Mouse (Mus musculus): ENCODE measurements around the gene Lyrm7.
"Not testable (repeated sequence)": the region's sequence is repeated elsewhere in the genome, so short reads cannot be mapped to it uniquely, and the experiment has no call there.

The Lyrm7 gene

DNA sequence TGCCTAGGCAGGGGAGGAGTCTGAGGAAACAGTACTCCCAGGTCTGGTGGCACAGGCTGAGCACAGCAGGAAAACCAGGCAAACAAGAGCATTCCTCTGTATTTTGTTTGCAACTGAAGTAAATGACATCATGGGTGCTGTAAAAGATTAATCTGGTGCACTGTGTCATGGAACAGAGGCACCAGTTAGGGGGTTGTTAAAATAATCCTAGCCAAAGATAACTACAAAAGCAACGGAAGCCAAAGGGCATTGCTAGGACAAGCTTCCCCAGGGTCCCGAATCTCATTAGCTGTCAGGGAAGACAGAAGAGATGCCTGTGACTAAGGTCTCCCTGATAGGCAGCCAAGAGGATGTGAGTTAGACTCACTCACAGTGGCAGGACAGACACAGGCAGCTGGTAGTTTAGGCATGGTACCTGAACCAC lies 20.3 kb upstream of the Lyrm7 start:
- peak; percentile 75 for DNase-seq (ENCODE audit: low read depth)

DNA sequence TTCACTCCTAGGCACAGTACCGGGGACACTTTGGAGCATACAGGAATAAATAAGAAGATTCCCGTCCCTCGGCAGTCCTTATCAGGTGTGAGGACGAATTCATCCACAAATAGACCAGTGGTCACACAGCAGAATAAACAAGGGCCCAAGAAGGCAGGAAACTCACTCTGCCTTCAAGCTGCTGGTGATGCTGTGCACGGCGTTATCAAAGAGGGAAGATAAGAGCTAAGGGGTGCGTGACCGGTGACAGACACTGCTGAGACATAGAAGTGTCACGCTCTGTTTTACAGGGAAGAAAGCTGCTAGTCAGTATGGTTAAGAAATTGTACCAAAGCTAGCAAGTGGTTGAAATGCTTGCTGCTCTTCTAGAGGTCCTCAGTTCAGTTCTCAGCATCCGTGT lies 19.2 kb upstream of the Lyrm7 start:
- DNase-seq (ENCODE audit: low read depth): no peak

DNA sequence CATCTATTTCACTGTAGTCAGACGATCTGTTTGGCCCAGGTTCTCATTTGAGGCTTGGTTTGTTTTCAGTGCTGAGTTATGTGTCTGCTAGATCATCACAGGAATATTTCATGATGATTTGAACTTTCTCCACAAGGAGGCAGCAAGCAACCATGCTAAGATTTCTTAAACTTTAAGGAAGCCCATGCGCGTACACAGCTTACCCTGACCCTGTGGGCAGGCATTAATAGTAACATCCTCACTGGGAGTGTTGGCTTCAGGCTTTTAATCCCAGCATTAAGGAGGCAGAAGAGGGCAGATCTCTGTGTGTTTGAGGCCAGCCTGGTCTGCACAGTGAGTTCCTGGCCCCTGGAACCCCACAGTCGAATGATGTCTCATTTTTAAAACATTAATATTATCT lies 18.7 kb upstream of the Lyrm7 start:
- no peak for DNase-seq (ENCODE audit: low read depth)

DNA sequence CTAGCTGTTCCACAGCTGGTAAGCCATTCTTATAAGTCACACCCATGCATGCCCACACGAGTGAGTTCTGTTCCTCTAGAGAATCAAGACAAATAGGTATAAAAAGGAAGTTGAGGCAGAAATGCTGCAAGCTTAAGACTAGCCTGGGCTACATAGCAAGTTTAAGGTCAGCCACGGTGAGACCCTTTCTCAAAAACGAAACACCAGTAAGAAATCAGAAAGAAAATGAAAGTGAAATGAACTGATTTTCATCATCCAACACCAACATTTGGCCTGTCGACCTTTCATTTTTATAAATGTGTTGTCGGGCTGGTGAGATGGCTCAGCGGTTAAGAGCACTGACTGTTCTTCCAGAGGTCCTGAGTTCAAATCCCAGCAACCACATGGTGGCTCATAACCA lies 18.2 kb upstream of the Lyrm7 start:
- DNase-seq (ENCODE audit: low read depth): no peak

DNA sequence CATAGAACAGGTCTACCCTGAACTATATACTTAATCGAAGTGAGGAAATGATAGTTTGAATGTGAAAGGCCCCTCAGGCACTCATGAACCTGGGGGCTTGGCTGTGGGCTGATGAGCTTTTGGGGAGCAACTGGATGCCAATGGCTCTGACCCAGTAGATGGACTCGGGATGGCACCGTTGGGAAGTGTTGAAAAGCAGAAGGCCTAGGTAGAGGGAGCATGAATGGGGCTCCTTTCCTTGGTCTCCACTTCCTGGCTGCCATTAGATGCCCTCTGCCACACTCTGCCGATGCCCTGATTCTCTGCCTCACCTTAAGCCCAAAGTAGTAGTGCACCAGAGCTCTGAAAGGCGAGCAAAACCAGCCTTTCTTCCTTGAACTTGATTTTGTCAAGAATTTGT lies 15.3 kb upstream of the Lyrm7 start:
- no peak for DNase-seq (ENCODE audit: low read depth)

DNA sequence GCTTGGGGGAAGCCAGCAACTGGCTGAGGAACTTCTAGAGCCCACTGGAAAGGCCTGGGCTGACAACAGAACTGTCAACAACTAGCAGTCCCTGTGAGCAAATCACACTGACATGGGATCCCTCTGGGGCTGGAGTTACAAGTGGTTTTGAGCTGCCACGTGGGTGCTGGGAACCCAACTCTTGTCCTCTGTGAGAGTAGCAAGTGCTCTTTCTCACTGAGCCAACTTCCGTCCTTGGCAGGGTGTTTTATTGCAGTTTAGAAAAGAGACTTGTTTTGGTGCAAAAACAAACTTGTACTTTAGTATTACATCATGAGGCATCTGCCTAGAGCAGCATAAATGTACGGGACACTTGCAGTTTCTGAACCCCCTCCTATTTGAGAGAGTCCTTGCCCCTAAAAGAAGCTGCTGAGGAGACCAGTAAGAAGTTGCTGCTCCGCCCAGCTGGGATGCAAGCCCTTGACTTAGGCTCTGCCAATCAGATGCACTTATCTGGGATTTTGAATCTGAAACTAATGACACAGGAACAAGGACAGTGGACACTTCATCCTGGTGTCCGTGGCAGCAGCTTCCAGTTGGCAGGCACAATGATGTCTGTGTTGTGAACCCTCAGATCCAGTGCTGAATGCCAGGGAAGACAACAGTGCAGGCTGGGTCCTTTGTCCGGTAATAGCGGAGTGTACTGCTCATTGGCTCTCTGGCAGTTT lies 11.3 kb upstream of the Lyrm7 start:
- DNase-seq (ENCODE audit: low read depth): no peak

- DNase-seq (ENCODE audit: low read depth): no peak
Observed at GRCm38 (mm10) chr11:54869318-54869717, 8.6 kb upstream of the Lyrm7 start.

DNA sequence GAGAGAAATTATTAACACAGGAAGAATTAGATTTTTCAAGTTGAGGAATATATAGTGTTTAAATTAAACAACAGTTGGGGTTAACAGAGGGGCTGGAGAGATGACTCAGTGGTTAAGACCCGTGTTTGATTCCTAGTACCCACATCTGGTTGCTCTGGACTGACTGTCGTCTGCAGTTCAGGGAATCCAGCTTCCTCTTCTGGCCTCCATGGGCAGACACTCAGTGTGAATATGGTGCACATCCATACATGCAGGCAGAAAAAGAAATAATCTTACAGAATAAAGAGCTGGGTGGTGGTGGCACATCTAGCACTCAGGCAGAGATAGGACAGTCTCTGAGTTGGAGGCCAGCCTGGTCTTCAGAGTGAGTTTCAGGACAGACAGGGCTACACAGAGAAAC lies 7.7 kb upstream of the Lyrm7 start:
- DNase-seq (ENCODE audit: low read depth): no peak

- DNase-seq (ENCODE audit: low read depth): no peak
Observed at GRCm38 (mm10) chr11:54867903-54868434, 7.3 kb upstream of the Lyrm7 start.

DNA sequence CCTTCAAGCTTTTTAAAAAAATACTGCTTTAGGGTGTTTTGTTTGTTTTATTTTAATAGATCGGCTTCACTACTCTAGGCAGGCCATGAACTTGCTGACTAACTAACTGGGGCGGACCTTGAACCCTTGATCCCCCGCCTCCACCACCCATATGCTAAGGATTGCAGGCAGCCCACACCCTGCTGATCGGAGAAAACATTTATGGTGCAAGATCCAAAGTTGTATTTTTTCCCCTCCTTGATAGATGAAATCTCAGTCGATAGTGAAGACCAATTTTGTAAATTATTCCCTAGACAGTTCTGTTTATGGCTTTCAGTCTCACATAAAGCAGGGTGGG lies 6.3 kb upstream of the Lyrm7 start:
- no peak for DNase-seq (ENCODE audit: low read depth)

- no peak for DNase-seq (ENCODE audit: low read depth)
Observed at GRCm38 (mm10) chr11:54866119-54867048, 5.7 kb upstream of the Lyrm7 start, which contains the start of gene Hint1. Gene Hint1 (plus strand): TSS chr11:54866383.

DNA sequence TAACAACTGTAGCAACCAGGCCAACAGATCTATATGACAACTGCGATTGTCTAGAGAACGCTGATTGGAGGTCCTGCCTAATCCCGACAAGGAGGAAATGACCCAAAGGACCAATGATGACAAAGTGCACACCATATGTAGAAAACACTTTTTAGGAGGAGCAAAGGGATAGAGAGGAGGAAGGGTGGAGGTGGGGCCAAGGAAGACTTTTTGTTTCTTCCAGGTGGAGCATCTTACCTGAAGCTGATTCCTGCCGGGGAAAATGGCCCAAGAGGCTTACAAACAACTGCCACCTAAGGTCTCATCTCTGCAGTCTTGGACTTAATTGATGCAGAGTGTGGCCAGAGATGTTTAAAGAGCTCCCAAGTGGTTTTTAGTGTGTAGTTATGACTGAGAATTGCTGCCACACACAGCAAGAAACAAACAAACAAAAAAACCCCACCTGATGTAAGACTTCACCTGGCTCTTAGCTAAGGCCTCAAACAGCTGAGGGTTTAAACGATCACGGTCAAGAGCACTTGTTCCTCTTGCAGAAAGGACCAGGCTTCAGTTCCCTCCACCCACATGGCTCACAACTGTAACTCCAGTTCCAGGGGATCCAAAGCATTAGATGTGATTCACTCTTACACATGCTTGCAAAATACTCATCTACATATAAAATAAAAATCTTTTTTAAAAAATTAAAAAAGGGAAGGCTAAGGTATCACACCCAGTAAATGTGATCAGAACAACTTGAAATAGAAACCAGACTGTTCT lies 4.8 kb upstream of the Lyrm7 start:
- no peak for DNase-seq (ENCODE audit: low read depth)

DNA sequence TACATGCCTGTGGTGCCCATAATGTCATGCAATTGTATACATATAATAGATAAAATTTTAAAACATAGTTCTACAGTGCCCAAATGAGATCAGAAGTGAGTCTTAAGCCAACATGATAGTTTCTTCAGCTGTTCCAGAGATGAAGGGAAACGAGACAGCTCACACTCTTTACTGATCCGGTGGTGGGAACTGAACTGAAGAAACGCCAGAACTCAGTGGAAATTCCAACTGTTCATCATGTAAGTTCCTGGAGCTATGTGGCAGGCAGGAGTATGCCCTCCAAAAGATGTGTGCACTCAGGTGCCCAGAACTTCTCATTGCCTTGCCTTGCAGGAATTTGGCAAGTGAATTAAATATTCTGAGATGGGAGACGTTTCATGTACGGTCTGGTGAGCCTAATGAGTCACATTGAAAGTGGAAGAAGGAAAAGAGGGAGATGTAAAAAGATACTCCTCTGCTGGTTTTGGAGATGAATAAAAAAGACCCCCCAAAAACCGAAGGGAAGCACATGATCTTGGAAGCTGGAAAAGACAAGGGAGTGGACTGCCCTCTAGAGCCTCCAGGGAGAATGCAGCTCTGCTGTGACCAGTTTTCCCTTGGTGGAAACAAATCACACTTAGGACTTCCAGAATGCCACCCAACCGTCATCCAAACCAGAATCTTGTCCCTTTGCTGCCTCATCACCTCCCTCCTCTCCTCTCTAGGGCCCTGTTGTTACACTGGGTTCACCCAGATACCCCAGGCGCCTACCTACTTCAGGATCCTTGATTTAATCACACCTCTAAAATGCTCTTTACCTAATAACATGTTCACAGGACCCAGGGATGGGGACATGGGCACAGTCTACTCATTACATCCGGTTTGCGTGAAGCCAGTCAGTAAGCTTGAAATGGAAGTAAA lies 2.2 kb upstream of the Lyrm7 start:
- DNase-seq (ENCODE audit: low read depth): no peak

- no peak for DNase-seq (ENCODE audit: low read depth)
Observed at GRCm38 (mm10) chr11:54861471-54862420, 1.0 kb upstream of the Lyrm7 start.

GRCm38 (mm10) chr11:54859322-54860165 lies 1.2 kb downstream of the Lyrm7 start:
- DNase-seq (ENCODE audit: low read depth): no peak

DNA sequence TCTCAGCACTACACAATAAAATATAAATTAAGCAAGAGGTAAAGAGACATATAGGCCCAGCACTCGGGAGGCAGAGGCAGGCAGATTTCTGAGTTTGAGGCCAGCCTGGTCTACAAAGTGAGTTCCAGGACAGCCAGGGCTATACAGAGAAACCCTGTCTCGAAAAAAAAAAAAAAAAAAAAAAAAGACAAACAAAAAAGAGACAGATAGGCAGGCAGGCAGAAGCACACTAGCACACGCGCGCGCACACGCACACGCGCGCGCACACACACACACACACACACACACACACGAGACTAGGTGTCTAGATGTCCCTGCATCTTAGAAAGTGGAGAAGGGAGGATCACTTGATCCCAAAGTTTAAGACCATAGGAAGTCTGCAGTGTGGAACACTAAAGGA lies 1.8 kb downstream of the Lyrm7 start:
- not testable (repeated sequence) for DNase-seq (ENCODE audit: low read depth)

- no peak for DNase-seq (ENCODE audit: low read depth)
Observed at GRCm38 (mm10) chr11:54851656-54852055, 9.1 kb downstream of the Lyrm7 start.

GRCm38 (mm10) chr11:54849961-54850758 lies 10.6 kb downstream of the Lyrm7 start:
- no peak for DNase-seq (ENCODE audit: low read depth)

Measured in fibroblast of lung, adult 2 months (primary cell).